Mouse (Mus musculus) CH12.LX (cell line): ENCODE data around the gene Zfp451.

ENCODE experiments used
- CHD2 ChIP-seq: IDR thresholded peaks from 2 replicates; pipeline ENCODE4 v1.6.1; 2011; ENCODE audit warnings: low read length, improper control_type of control experiment
- ELF1 ChIP-seq: IDR thresholded peaks from 2 replicates; pipeline ENCODE4 v1.6.1; 2014; ENCODE audit warnings: low read depth, mild to moderate bottlenecking, inconsistent platforms, low read length, improper control_type of control experiment
- RCOR1 ChIP-seq: conservative IDR thresholded peaks from 2 replicates; pipeline ENCODE4 v1.6.1; 2012; ENCODE audit warnings: low read depth, mild to moderate bottlenecking, inconsistent platforms, low read length, improper control_type of control experiment

DNA sequence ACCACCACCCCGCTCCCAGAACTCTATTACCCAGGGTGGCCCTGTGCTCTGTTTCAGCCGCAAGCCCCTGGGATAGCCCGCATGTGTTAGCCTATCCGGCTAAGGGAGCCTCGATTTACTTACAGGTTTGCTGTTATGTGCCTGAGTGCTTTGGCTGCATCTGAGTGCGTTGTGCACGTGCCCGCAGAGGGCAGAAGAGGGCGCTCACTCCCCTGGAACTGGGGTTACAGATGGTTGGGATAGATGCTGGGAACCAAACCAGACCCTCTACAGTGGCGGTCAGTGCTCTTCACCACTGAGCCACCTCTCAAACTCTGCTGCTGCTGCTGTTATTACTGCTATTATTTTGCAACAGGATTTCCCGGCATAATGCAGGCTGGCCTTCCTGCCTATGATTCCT lies 65.3 kb downstream of the Zfp451 start:
- TF ChIP-seq RCOR1 (no peak), ELF1 (no peak), CHD2 (no peak)
